Mouse (Mus musculus) CH12.LX (cell line): ENCODE results near the gene Diras2. TPM values are rescaled to one million over a fixed set of nuclear protein-coding genes. Genes with fewer than 3 reads are reported as not detected.
A peak's percentile ranks its signal among the peaks of the same experiment; 100 is the strongest.

Experiments used
- DNase-seq: peaks from one replicate; pipeline ENCODE4 v3.0.0-alpha.2; 2013; ENCODE audit errors: extremely low read depth
- H3K27ac ChIP-seq: 2 replicates; pipeline ENCODE4 v1.5.1; 2012; ENCODE audit warnings: low read depth, mild to moderate bottlenecking, control low read depth, moderate library complexity; ENCODE audit not compliant: insufficient read depth
- H3K27me3 ChIP-seq: replicated peaks from 2 replicates; pipeline ENCODE3; 2012; ENCODE audit warnings: inconsistent platforms
- H3K36me3 ChIP-seq, 2 experiments: replicated peaks in 1 of 2; 2 replicates each; pipeline versions ENCODE3 to v1.6.1; 2012; ENCODE audit warnings: inconsistent platforms in 1 of 2, low read length in 1 of 2, mild to moderate bottlenecking in 1 of 2, mixed read lengths in 1 of 2, moderate library complexity in 1 of 2; ENCODE audit not compliant: control insufficient read depth in 1 of 2, insufficient read depth in 1 of 2
- H3K4me1 ChIP-seq, 2 experiments: 2 replicates each; pipeline ENCODE4 v1.6.1; 2012; ENCODE audit warnings: inconsistent platforms in 1 of 2, moderate library complexity in 1 of 2; ENCODE audit not compliant: insufficient read depth in 2 of 2, control insufficient read depth in 1 of 2
- H3K4me2 ChIP-seq: 2 replicates; pipeline ENCODE4 v1.6.1; 2012; ENCODE audit warnings: low read depth, mild to moderate bottlenecking, control low read depth; ENCODE audit not compliant: poor library complexity, insufficient read depth, severe bottlenecking
- H3K4me3 ChIP-seq, 3 experiments: fragments of 150-350 bp in 1 of 3; sonication (generic) in 1 of 3; replicated peaks in 1 of 3; 2 replicates each; pipeline versions ENCODE3 to v1.5.1; 2011 to 2012; ENCODE audit warnings: low read depth in 2 of 3, low read length in 2 of 3, mild to moderate bottlenecking in 2 of 3, moderate library complexity in 2 of 3, control low read depth in 1 of 3, improper control_type of control experiment in 1 of 3, inconsistent platforms in 1 of 3, mixed read lengths in 1 of 3; ENCODE audit not compliant: poor library complexity in 1 of 3
- H3K79me2 ChIP-seq: replicated peaks from 2 replicates; pipeline ENCODE4 v1.6.1; 2012; ENCODE audit warnings: mild to moderate bottlenecking, moderate library complexity; ENCODE audit not compliant: control insufficient read depth, poor library complexity, insufficient read depth, severe bottlenecking; ENCODE audit errors: extremely low read depth
- H3K9ac ChIP-seq: 2 replicates; pipeline ENCODE4 v1.6.1; 2012; ENCODE audit warnings: low read depth, mild to moderate bottlenecking, control low read depth, moderate library complexity; ENCODE audit not compliant: insufficient read depth
- H3K9me3 ChIP-seq: replicated peaks from 2 replicates; pipeline ENCODE3; 2012; ENCODE audit warnings: low read length, inconsistent platforms, mixed read lengths
- BHLHE40 ChIP-seq: IDR thresholded peaks from 2 replicates; pipeline ENCODE4 v1.6.1; 2011; ENCODE audit warnings: mild to moderate bottlenecking, low read depth, low read length, improper control_type of control experiment
- CHD1 ChIP-seq: IDR thresholded peaks from 2 replicates; pipeline ENCODE4 v1.6.1; 2012; ENCODE audit warnings: low read depth, low read length, improper control_type of control experiment, inconsistent platforms
- CHD2 ChIP-seq: IDR thresholded peaks from 2 replicates; pipeline ENCODE4 v1.6.1; 2011; ENCODE audit warnings: low read length, improper control_type of control experiment
- E2F4 ChIP-seq: IDR thresholded peaks from 2 replicates; pipeline ENCODE4 v1.6.1; 2011; ENCODE audit warnings: low read depth, low read length, improper control_type of control experiment; ENCODE audit not compliant: insufficient replicate concordance
- ELF1 ChIP-seq: IDR thresholded peaks from 2 replicates; pipeline ENCODE4 v1.6.1; 2014; ENCODE audit warnings: low read depth, mild to moderate bottlenecking, inconsistent platforms, low read length, improper control_type of control experiment
- EP300 ChIP-seq: IDR thresholded peaks from 2 replicates; pipeline ENCODE4 v1.6.1; 2011; ENCODE audit warnings: low read length, improper control_type of control experiment
- ETS1 ChIP-seq: conservative IDR thresholded peaks from 2 replicates; pipeline ENCODE4 v1.6.1; 2012; ENCODE audit warnings: low read depth, mild to moderate bottlenecking, inconsistent platforms, low read length, improper control_type of control experiment, moderate library complexity
- HCFC1 ChIP-seq: IDR thresholded peaks from 2 replicates; pipeline ENCODE4 v1.6.1; 2012; ENCODE audit warnings: low read depth, mild to moderate bottlenecking, inconsistent platforms, low read length, improper control_type of control experiment
- IRF4 ChIP-seq: IDR thresholded peaks from 2 replicates; pipeline ENCODE4 v1.6.1; 2014; ENCODE audit warnings: low read depth, mild to moderate bottlenecking, inconsistent platforms, low read length, improper control_type of control experiment
- JUN ChIP-seq: IDR thresholded peaks from 2 replicates; pipeline ENCODE4 v1.6.1; 2011; ENCODE audit warnings: low read depth, mild to moderate bottlenecking, low read length, improper control_type of control experiment, moderate library complexity; ENCODE audit not compliant: insufficient read depth
- KAT2A ChIP-seq: IDR thresholded peaks from 2 replicates; pipeline ENCODE4 v1.6.1; 2012; ENCODE audit warnings: low read length, improper control_type of control experiment, inconsistent platforms; ENCODE audit not compliant: insufficient replicate concordance
- MAFK ChIP-seq: IDR thresholded peaks from 2 replicates; pipeline ENCODE4 v1.6.1; 2011; ENCODE audit warnings: low read length, improper control_type of control experiment; ENCODE audit not compliant: insufficient replicate concordance
- MAX ChIP-seq: IDR thresholded peaks from 2 replicates; pipeline ENCODE4 v1.6.1; 2011; ENCODE audit warnings: low read length, improper control_type of control experiment
- MAZ ChIP-seq: IDR thresholded peaks from 2 replicates; pipeline ENCODE4 v1.6.1; 2012; ENCODE audit warnings: low read depth, mild to moderate bottlenecking, inconsistent platforms, low read length, improper control_type of control experiment, moderate library complexity
- MEF2A ChIP-seq: IDR thresholded peaks from 2 replicates; pipeline ENCODE4 v1.6.1; 2014; ENCODE audit warnings: low read depth, mild to moderate bottlenecking, inconsistent platforms, low read length, improper control_type of control experiment, borderline replicate concordance
- MXI1 ChIP-seq: IDR thresholded peaks from 2 replicates; pipeline ENCODE4 v1.6.1; 2011; ENCODE audit warnings: mild to moderate bottlenecking, low read depth, low read length, improper control_type of control experiment
- MYC ChIP-seq: IDR thresholded peaks from 2 replicates; pipeline ENCODE4 v1.6.1; 2011; ENCODE audit warnings: low read depth, mild to moderate bottlenecking, improper control_type of control experiment, low read length
- NELFE ChIP-seq: IDR thresholded peaks from 2 replicates; pipeline ENCODE4 v1.6.1; 2011; ENCODE audit warnings: low read depth, low read length, improper control_type of control experiment
- NRF1 ChIP-seq: IDR thresholded peaks from 2 replicates; pipeline ENCODE4 v1.6.1; 2014; ENCODE audit warnings: low read depth, mild to moderate bottlenecking, inconsistent platforms, low read length, improper control_type of control experiment, moderate library complexity
- POLR2A ChIP-seq: IDR thresholded peaks from 2 replicates; pipeline ENCODE4 v1.6.1; 2011; ENCODE audit warnings: low read depth, mild to moderate bottlenecking, improper control_type of control experiment, low read length
- POLR2AphosphoS2 ChIP-seq: IDR thresholded peaks from 2 replicates; pipeline ENCODE4 v1.6.1; 2011; ENCODE audit warnings: low read depth, low read length, improper control_type of control experiment
- RAD21 ChIP-seq: IDR thresholded peaks from 2 replicates; pipeline ENCODE4 v1.6.1; 2011; ENCODE audit warnings: low read depth, mild to moderate bottlenecking, low read length, improper control_type of control experiment, moderate library complexity
- RCOR1 ChIP-seq: conservative IDR thresholded peaks from 2 replicates; pipeline ENCODE4 v1.6.1; 2012; ENCODE audit warnings: low read depth, mild to moderate bottlenecking, inconsistent platforms, low read length, improper control_type of control experiment
- SIN3A ChIP-seq: IDR thresholded peaks from 2 replicates; pipeline ENCODE4 v1.6.1; 2012; ENCODE audit warnings: low read length, improper control_type of control experiment, inconsistent platforms
- TBP ChIP-seq: conservative IDR thresholded peaks from 2 replicates; pipeline ENCODE4 v1.6.1; 2011; ENCODE audit warnings: low read depth, low read length, improper control_type of control experiment
- TCF12 ChIP-seq: IDR thresholded peaks from 2 replicates; pipeline ENCODE4 v1.6.1; 2014; ENCODE audit warnings: low read depth, mild to moderate bottlenecking, inconsistent platforms, low read length, improper control_type of control experiment
- UBTF ChIP-seq: IDR thresholded peaks from 2 replicates; pipeline ENCODE4 v1.6.1; 2012; ENCODE audit warnings: low read depth, mild to moderate bottlenecking, inconsistent platforms, low read length, improper control_type of control experiment, moderate library complexity
- USF1 ChIP-seq: IDR thresholded peaks from 2 replicates; pipeline ENCODE4 v1.6.1; 2014; ENCODE audit warnings: low read depth, mild to moderate bottlenecking, inconsistent platforms, low read length, improper control_type of control experiment
- ZKSCAN1 ChIP-seq: IDR thresholded peaks from 2 replicates; pipeline ENCODE4 v1.6.1; 2012; ENCODE audit warnings: low read depth, inconsistent platforms, low read length, improper control_type of control experiment, borderline replicate concordance
- ZMIZ1 ChIP-seq: IDR thresholded peaks from 2 replicates; pipeline ENCODE4 v1.6.1; 2012; ENCODE audit warnings: low read depth, mild to moderate bottlenecking, inconsistent platforms, low read length, improper control_type of control experiment
- ZNF384 ChIP-seq: IDR thresholded peaks from 2 replicates; pipeline ENCODE4 v1.6.1; 2012; ENCODE audit warnings: low read depth, low read length, improper control_type of control experiment, inconsistent platforms
- dilution Hi-C: fragments of 300-500 bp; cut with MboI; formaldehyde crosslinking; loops from 2 replicates; pipeline ENCODE4 v1.14.3; 2020; ENCODE audit warnings: low sequenced_read_pairs; ENCODE audit not compliant: extremely low pct_unique_long_range_greater_than_20kb, extremely low pct_ligation_motif_present
- in situ Hi-C: fragments of 300-500 bp; cut with MboI; formaldehyde crosslinking; loops from 3 replicates; pipeline ENCODE4 v1.14.3; 2019; ENCODE audit warnings: low sequenced_read_pairs, low pct_ligation_motif_present, low pct_unique_long_range_greater_than_20kb, mixed read lengths
- polyA plus RNA-seq: library from polyadenylated mRNA; unstranded; fragments of >175 nt; gene quantifications from 2 replicates; pipeline ENCODE4 v1.2.1, GENCODE M21; 2012; ENCODE audit warnings: low read depth; ENCODE audit not compliant: insufficient read length
- total RNA-seq, 2 experiments: library from RNA; depleted of rRNA; stranded (reverse); fragments of 300-350 nt in 1 of 2; fragments of >200 nt in 1 of 2; gene quantifications; 2 replicates each; pipeline ENCODE4 v1.2.3; 2012 to 2014

Gene Diras2
- total and polyA plus RNA-seq, 3 experiments: 2.8 to 8.5 (median 3.9) TPM

DNA sequence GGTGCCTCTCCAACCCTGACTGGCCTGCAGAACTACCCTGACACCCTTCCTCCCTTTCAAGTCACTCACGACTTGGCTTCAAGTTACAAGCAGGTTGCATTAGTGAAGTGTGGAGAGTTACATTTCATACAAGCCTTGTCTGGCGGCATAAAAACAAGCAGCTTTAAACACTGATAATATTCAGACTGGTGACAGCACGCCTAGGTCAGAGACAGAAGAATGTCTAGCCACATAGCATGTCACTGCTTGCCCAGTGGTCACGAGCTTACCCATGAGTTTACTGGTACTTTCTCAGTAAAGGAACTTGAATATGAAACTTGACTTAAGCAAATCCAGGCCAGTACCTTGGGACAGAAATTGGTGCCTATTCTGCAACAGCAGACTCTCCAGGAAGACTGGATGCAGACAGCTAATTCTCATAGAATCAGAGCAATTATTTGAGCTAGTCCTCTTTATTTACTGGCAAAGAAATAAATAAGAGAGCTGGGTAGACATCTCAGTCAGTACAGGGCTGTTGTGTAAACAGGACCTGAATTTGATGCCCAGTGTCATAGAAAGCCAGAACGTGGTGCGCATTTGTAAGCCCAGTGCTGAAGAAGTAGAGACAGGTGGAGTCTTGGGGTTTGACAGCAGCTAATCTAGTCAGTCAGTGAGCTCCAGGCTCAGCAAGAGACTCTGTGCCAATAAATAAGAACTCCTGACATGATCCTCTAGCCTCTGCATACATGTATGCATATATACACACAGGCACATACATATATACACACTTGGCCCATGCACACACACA, 4.6 kb downstream of the Diras2 start:
- no peaks in the 10 kb centered on the region for H3K27me3 ChIP-seq
- H3K9me3 ChIP-seq: peaks cover 4% of the 10 kb centered on the region
- H3K36me3 ChIP-seq: peaks cover 13 to 22% of the 10 kb centered on the region in 2 experiments
- peak; percentile 84; the same call in 1 of the 2 replicates for TF ChIP-seq SIN3A
- TF ChIP-seq ELF1: no peak
- TF ChIP-seq MXI1: peak; percentile 74; the same call in 1 of the 2 replicates
- peak; percentile 99 for TF ChIP-seq BHLHE40
- TF ChIP-seq MAX: peak; percentile 84
- TF ChIP-seq CHD1: peak; percentile 100
- 0 out of 2 replicates have a peak, but pooled peaks have one; percentile 35 for TF ChIP-seq POLR2AphosphoS2
- no peak for TF ChIP-seq RAD21
- TF ChIP-seq HCFC1: no peak; the same call in 1 of the 2 replicates
- peak; percentile 42; the same call in 1 of the 2 replicates for TF ChIP-seq NRF1
- TF ChIP-seq EP300: peak; percentile 95
- no peak for TF ChIP-seq MAZ
- peak; percentile 94 for TF ChIP-seq MYC
- TF ChIP-seq CHD2: peak; percentile 67
- TF ChIP-seq NELFE: peak; percentile 44; the same call in 1 of the 2 replicates
- TF ChIP-seq TBP: 0 out of 2 replicates have a peak, but pooled peaks have one; percentile 47
- TF ChIP-seq KAT2A: 0 out of 2 replicates have a peak, but pooled peaks have one; percentile 39
- TF ChIP-seq JUN: peak; percentile 38; the same call in 1 of the 2 replicates
- TF ChIP-seq MEF2A: peak; percentile 92
- TF ChIP-seq TCF12: peak; percentile 92
- TF ChIP-seq RCOR1: peak; percentile 69; the same call in 1 of the 2 replicates
- peak; percentile 53; the same call in 1 of the 2 replicates for TF ChIP-seq E2F4
- TF ChIP-seq USF1: 0 out of 2 replicates have a peak, but pooled peaks have one; percentile 7
- no peak for TF ChIP-seq POLR2A
- no peak for TF ChIP-seq ZKSCAN1
- TF ChIP-seq UBTF: no peak
- TF ChIP-seq ZNF384: no peak
- TF ChIP-seq ZMIZ1: 0 out of 2 replicates have a peak, but pooled peaks have one; percentile 24
- TF ChIP-seq IRF4: peak; percentile 93
- TF ChIP-seq ETS1: peak; percentile 93
- peak; percentile 59; the same call in 1 of the 2 replicates for TF ChIP-seq MAFK
- peak overlapping the region; percentile 69 for H3K4me2 ChIP-seq
- H3K4me3 ChIP-seq: no peak overlapping the region
- peak overlapping the region; percentile 26; the same call in 1 of the 2 replicates for H3K9ac ChIP-seq
- H3K79me2 ChIP-seq: no peaks in the 10 kb centered on the region
- in situ Hi-C loops (no loop called here), dilution Hi-C loops (no loop called here)
- peaks cover 33 to 78% of the 10 kb centered on the region in 2 experiments for H3K4me1 ChIP-seq
- H3K27ac ChIP-seq: peak overlapping the region; percentile 99
- peak; percentile 77 for DNase-seq
